Mouse (Mus musculus): Measurements from ENCODE around the gene Iapp. TPM values are rescaled to one million over a fixed set of nuclear protein-coding genes. Genes with fewer than 3 reads are reported as not detected.
"Not testable (repeated sequence)": the region's sequence is repeated elsewhere in the genome, so short reads cannot be mapped to it uniquely, and the experiment has no call there.

Iapp gene
- polyA plus RNA-seq, 1 experiment from 2014 or later: not detected

DNA sequence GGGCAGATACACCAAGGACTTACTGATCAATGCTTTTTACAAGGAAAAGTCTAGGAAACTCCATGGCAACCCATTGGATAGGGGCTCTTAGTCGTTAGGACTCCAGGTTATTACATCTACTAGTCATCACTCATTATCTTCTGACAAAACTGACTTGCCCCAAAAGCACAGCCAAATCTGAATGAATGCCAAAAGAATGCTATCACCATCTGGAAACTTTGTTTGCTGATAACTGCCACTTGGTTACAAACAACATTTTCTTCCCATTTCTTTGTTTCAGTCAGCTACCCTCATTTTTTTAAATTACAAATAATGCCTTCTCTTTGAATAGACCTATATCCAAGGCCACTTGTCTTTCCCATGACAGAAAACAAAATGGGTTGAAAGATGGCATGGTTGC is 31.0 kb downstream of the Iapp start:
- Histone ChIP-seq H3K4me1 (replicated peaks; ENCODE audit: control insufficient read depth, insufficient read depth, low read length) (no peaks in the 10 kb centered on the region), H3K36me3 (ENCODE audit: control insufficient read depth, insufficient read depth) (no peaks in the 10 kb centered on the region), H3K4me3 (replicated peaks; ENCODE audit: low read length) (no peak overlapping the region), H3K9ac (replicated peaks; ENCODE audit: low read depth, low read length) (no peak overlapping the region), H3K4me2 (ENCODE audit: low read length) (no peak overlapping the region), H3K9me3 (ENCODE audit: control insufficient read depth, low read length) (no peaks in the 10 kb centered on the region), H3K27me3 (replicated peaks; ENCODE audit: control insufficient read depth, insufficient read depth, low read length) (no peaks in the 10 kb centered on the region), H3K27ac (ENCODE audit: low read length) (no peak overlapping the region)
- ATAC-seq: no peak
- WGBS: 43% methylated on average over 1 of the region's 1 CpGs

DNA sequence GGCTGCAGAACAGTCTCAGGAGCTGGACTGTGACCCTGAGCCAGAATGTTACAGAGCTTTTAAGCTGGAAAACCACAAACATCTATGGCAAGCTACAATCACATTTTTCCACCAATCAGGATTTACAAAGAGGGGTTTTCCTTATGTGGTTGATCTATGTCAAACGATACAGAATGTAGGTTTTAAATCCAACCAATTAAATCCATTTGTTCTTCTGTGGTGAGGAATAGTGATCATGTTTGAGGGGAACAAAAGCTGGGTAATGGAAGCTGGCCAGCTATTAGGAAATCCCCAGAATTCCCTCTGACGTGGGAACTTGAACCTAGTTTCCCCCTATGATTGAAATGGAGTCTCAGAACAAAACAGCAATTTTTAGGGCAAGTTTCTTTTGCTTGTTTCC is 40.7 kb downstream of the Iapp start:
- Histone ChIP-seq H3K27ac (ENCODE audit: low read length) (no peak overlapping the region), H3K4me2 (ENCODE audit: low read length) (no peak overlapping the region), H3K27me3 (replicated peaks; ENCODE audit: control insufficient read depth, insufficient read depth, low read length) (no peaks in the 10 kb centered on the region), H3K4me3 (replicated peaks; ENCODE audit: low read length) (no peak overlapping the region), H3K9me3 (ENCODE audit: control insufficient read depth, low read length) (no peaks in the 10 kb centered on the region), H3K4me1 (replicated peaks; ENCODE audit: control insufficient read depth, insufficient read depth, low read length) (no peaks in the 10 kb centered on the region), H3K36me3 (ENCODE audit: control insufficient read depth, insufficient read depth) (no peaks in the 10 kb centered on the region), H3K9ac (replicated peaks; ENCODE audit: low read depth, low read length) (no peak overlapping the region)
- 49% methylated on average over 2 of the region's 2 CpGs for WGBS
- no peak for ATAC-seq

DNA sequence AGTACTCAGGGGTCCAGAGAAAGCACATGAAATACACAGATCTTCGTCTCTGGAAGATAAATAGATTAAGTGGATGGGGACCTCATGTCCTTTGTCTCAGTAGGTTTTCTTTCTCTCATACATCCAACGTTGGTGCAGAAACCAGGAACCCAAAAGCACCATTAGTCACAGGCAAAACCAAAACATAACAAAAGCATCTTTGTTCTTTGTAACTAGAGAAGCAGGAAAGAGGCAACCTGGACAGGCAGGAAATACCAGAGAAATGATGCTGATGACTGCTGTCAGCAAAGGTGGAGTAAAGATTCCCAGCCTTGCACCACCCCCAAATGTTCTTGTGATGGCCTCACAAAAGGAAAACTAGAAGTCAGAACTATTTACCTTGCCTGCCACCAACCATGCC is 41.4 kb downstream of the Iapp start:
- Histone ChIP-seq H3K4me3 (replicated peaks; ENCODE audit: low read length) (no peak overlapping the region), H3K4me2 (ENCODE audit: low read length) (no peak overlapping the region), H3K4me1 (replicated peaks; ENCODE audit: control insufficient read depth, insufficient read depth, low read length) (no peaks in the 10 kb centered on the region), H3K36me3 (ENCODE audit: control insufficient read depth, insufficient read depth) (no peaks in the 10 kb centered on the region), H3K27me3 (replicated peaks; ENCODE audit: control insufficient read depth, insufficient read depth, low read length) (no peaks in the 10 kb centered on the region), H3K9me3 (ENCODE audit: control insufficient read depth, low read length) (no peaks in the 10 kb centered on the region), H3K27ac (ENCODE audit: low read length) (no peak overlapping the region), H3K9ac (replicated peaks; ENCODE audit: low read depth, low read length) (no peak overlapping the region)
- whole genome bisulfite sequencing: 55% methylated on average over 2 of the region's 2 CpGs
- no peak for ATAC-seq

DNA sequence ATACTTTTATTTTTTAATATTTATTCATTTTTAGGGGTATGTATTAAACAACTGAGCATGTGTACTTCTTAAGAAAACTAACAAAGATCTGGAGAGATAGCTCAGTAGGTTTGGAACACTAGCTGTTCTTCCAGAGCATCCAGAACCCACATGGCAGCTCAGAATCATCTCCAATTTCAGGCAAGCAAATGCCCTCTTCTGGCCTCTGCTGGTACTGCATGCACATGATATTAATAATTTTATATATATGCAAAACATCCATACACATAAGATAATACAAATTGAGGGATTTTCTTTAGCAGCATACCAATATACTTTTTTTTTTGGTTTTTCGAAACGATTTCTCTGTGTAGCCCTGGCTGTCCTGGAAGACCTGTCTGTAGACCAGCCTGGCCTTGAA is 45.3 kb downstream of the Iapp start:
- WGBS: 60% methylated on average over 2 of the region's 2 CpGs
- Histone ChIP-seq H3K4me1 (replicated peaks; ENCODE audit: control insufficient read depth, insufficient read depth, low read length) (peaks cover 8% of the 10 kb centered on the region), H3K9ac (replicated peaks; ENCODE audit: low read depth, low read length) (no peak overlapping the region), H3K4me2 (ENCODE audit: low read length) (no peak overlapping the region), H3K36me3 (ENCODE audit: control insufficient read depth, insufficient read depth) (no peaks in the 10 kb centered on the region), H3K27ac (ENCODE audit: low read length) (no peak overlapping the region), H3K27me3 (replicated peaks; ENCODE audit: control insufficient read depth, insufficient read depth, low read length) (no peaks in the 10 kb centered on the region), H3K4me3 (replicated peaks; ENCODE audit: low read length) (no peak overlapping the region), H3K9me3 (ENCODE audit: control insufficient read depth, low read length) (no peaks in the 10 kb centered on the region)
- no peak for ATAC-seq

DNA sequence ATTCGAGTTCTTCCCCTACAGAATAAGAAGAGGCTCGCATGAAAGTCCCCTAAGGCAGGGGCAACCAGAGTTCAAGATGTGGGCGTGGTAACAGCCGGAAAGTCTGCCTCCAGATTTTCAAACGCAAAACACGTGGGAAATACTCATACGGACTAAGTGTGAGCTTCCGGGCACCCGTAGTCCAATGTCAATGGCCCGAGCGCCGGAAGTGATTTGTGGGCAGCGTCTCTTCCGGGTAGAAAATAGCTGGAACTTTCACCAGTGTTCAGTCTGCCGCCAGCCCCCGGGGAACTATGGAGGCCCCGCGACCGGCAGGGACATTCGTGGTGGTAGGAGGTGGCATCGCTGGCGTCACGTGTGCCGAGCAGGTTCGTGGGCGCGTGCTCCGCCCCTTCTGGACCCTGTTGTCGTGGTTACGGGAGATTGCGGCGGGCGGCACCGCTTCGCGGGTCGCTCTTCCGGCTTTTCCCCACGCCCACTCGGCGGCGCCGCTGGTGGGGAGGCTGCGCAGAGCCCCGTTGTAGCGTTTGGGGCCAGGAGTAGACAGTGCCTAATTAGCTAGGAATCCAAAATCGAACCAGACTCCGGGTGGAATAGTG is 47.3 kb downstream of the Iapp start, which contains the start of gene Pyroxd1:
Gene Pyroxd1 (plus strand): TSS at position 215 of the 599 bp plus-strand sequence.
- H3K9me3 ChIP-seq (ENCODE audit: control insufficient read depth, low read length): no peaks in the 10 kb centered on the region
- peak; percentile 96 for ATAC-seq
- H3K4me2 ChIP-seq (ENCODE audit: low read length): peak within 1 kb of the TSS; percentile 68
- H3K4me3 ChIP-seq (replicated peaks; ENCODE audit: low read length): peak within 1 kb of the TSS; percentile 88
- WGBS: under 1% methylated on average over 48 of the region's 48 CpGs
- no peaks in the 10 kb centered on the region for H3K27me3 ChIP-seq (replicated peaks; ENCODE audit: control insufficient read depth, insufficient read depth, low read length)
- H3K36me3 ChIP-seq (ENCODE audit: control insufficient read depth, insufficient read depth): peaks cover 8% of the 10 kb centered on the region; the same call in 1 of the 2 replicates
- peak within 1 kb of the TSS; percentile 77 for H3K9ac ChIP-seq (replicated peaks; ENCODE audit: low read depth, low read length)
- peak within 1 kb of the TSS; percentile 90 for H3K27ac ChIP-seq (ENCODE audit: low read length)
- H3K4me1 ChIP-seq (replicated peaks; ENCODE audit: control insufficient read depth, insufficient read depth, low read length): peaks cover 8% of the 10 kb centered on the region

DNA sequence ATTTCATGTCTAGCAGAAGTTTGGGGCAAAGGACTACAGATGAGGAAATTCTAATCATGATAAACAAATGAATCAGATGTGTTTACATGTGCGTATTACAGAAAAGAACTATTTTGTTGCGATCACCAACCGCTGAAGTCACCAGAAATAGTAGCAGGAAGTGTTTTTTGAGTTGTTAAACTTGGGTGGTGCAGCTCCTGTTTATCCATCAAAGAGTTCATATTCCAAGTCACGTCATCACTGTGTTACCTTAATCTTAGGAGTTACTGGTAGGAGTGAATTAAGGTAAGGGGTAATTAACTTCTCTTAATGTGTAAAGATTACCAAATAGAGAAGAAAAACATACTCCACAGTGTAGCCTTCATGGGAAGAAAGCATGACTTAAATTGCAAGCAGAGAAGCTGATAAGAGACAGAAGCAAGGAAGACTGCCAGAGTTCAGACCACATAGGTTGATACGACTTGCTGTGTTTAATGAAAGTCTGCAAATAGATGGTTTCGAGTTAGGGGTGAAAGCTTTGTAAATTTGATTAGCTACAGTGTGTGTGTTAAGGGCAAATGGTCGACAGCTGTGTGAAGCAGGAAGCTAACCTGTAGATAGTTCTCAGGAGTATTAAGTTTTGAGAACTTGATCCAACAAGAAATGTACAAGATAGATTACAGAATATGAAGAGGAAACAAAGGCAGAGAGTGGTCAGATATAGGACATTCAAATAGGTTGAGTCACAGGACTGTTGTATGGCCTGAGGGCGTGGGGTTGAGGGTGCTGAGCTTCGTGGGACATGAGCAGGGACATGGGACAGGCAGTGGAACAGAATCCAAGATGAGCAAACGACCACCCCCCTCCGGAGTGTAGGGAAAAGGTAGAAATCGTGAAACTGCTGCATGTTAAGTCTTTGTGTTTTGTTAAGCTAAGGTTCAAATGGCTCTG is 48.2 kb downstream of the Iapp start:
- no peak overlapping the region for H3K27ac ChIP-seq (ENCODE audit: low read length)

DNA sequence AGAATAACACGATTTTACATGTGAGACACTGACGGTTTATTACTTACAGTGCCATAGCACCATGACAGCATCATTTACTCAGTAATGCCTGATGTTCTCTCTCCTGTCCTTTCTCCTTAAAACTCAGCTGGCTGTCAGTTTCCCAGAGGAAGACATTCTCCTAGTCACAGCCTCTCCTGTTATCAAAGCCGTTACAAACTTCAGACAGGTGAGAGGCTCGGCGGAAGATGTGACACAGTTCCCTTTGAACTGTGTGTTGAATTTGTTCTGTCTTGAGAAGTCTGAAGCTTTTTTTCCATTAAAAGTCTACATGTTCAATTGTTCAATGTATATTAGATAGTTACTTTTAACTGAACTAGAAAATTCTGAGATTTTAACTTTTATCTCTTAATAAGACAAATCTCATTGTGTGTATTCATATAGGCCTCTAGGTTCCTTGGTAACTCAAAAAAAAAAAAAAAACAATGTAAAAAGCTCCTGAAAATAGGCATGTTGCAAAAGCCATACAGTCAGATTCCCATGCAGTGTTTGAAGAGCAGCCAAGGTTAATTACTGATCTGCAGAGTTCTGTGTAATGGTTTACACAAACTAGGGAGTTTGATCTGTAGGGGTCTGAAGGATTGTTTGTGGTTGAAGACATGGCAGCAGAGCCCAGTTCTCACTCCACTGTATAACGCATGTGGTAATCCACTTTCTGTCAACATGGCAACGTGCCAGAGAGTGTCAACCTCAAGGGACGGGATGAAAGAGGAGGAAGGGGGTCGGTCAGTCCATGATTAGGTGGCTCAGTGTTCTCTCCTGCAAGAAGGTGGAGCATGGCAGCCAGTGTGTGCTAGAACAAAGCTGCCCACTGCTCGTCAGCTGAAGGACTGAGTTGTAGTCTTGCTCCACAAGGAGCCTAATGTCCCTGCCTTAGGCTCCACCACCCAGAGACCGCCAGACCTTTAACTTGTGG is 49.5 kb downstream of the Iapp start:
- Histone ChIP-seq H3K27me3 (replicated peaks; ENCODE audit: control insufficient read depth, insufficient read depth, low read length) (no peaks in the 10 kb centered on the region), H3K4me3 (replicated peaks; ENCODE audit: low read length) (no peak overlapping the region), H3K36me3 (ENCODE audit: control insufficient read depth, insufficient read depth) (peaks cover 19% of the 10 kb centered on the region), H3K9ac (replicated peaks; ENCODE audit: low read depth, low read length) (no peak overlapping the region), H3K4me2 (ENCODE audit: low read length) (no peak overlapping the region), H3K4me1 (replicated peaks; ENCODE audit: control insufficient read depth, insufficient read depth, low read length) (peaks cover 8% of the 10 kb centered on the region), H3K9me3 (ENCODE audit: control insufficient read depth, low read length) (no peaks in the 10 kb centered on the region), H3K27ac (ENCODE audit: low read length) (no peak overlapping the region)
- 69% methylated on average over 11 of the region's 11 CpGs for WGBS
- no peak for ATAC-seq

More for the DNA sequence above, 48.2 kb downstream of the Iapp start:
- Histone ChIP-seq H3K4me1 (replicated peaks; ENCODE audit: control insufficient read depth, insufficient read depth, low read length) (peaks cover 8% of the 10 kb centered on the region), H3K27me3 (replicated peaks; ENCODE audit: control insufficient read depth, insufficient read depth, low read length) (no peaks in the 10 kb centered on the region), H3K36me3 (ENCODE audit: control insufficient read depth, insufficient read depth) (peaks cover 16% of the 10 kb centered on the region), H3K4me3 (replicated peaks; ENCODE audit: low read length) (peak overlapping the region; percentile 88), H3K4me2 (ENCODE audit: low read length) (peak overlapping the region; percentile 68), H3K9me3 (ENCODE audit: control insufficient read depth, low read length) (no peaks in the 10 kb centered on the region), H3K9ac (replicated peaks; ENCODE audit: low read depth, low read length) (peak overlapping the region; percentile 77)
- WGBS: 65% methylated on average over 12 of the region's 12 CpGs
- no peak for ATAC-seq

DNA sequence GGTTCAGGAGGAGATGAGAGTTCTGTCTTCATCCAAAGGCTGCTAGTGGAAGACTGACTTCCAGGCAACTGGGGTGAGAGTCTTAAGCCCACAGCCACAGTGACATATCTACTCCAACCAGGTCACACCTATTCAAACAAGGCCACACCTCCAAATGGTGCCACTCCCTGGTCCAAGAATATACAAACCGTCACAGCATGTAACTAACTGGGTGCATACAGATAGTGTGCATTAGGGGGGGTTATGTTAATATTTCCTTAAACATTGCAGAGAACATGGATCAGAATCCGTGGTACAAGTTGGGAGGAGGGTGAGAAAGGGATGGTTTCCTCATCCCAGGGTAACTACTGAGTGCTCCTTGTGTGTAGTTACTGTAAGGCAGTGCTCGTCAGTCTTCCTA is 53.9 kb downstream of the Iapp start:
- WGBS: 96% methylated on average over 3 of the region's 3 CpGs

More for the DNA sequence above, 53.9 kb downstream of the Iapp start:
- not testable (repeated sequence) for H3K27ac ChIP-seq (ENCODE audit: low read length); H3K4me3 ChIP-seq (replicated peaks; ENCODE audit: low read length); ATAC-seq; H3K27me3 ChIP-seq (replicated peaks; ENCODE audit: control insufficient read depth, insufficient read depth, low read length); H3K9me3 ChIP-seq (ENCODE audit: control insufficient read depth, low read length); H3K9ac ChIP-seq (replicated peaks; ENCODE audit: low read depth, low read length); H3K4me2 ChIP-seq (ENCODE audit: low read length); H3K4me1 ChIP-seq (replicated peaks; ENCODE audit: control insufficient read depth, insufficient read depth, low read length)
- peaks cover 35% of the 10 kb centered on the region for H3K36me3 ChIP-seq (ENCODE audit: control insufficient read depth, insufficient read depth)
